Mouse (Mus musculus): ENCODE measurements at regions not wholly inside any gene's neighbourhood (a gene's known extent, or its start where the extent isn't known, plus 50 kb on each side); places are given as distances from the start of the nearest gene placed in this dataset.

DNA sequence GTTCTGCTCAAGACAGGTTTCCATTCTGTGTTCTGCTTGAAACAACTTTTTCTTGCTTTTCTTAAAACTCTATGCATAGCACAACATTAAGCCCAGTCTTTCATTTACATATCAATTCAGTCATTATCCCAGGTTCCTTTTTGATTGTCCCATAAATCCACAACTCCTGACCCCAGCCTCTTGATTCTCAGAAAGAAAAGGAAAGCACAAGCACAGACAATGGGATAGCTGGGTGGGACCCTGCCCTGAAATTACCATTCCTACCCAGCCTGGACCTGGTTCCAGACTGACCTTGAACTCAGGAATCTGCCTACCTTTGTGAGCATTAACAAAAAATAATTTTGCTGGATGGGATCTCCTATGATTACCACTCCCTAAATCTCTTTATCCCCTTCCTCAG, 75.5 kb upstream of the Hpgd start:
- TF ChIP-seq CTCF (IDR thresholded peaks at IDR 0.05; ENCODE audit: low read depth) (no peak), EP300 (optimal IDR thresholded peaks at IDR 0.05) (no peak)
